Mouse (Mus musculus): ENCODE results near the gene Ift22. TPM values are rescaled to one million over a fixed set of nuclear protein-coding genes. Genes with fewer than 3 reads are reported as not detected.

Gene Ift22
- total and polyA plus RNA-seq, 3 experiments: 7.2 to 10.9 (median 8.7) TPM

GRCm38 (mm10) chr5:136955622-136956021 lies 47.7 kb downstream of the Ift22 start:
- WGBS: 83% methylated on average over 4 of the region's 4 CpGs
- Histone ChIP-seq H3K36me3 (ENCODE audit: control insufficient read depth, insufficient read depth, low read length) (no peaks in the 10 kb centered on the region), H3K27ac (no peak overlapping the region)

DNA sequence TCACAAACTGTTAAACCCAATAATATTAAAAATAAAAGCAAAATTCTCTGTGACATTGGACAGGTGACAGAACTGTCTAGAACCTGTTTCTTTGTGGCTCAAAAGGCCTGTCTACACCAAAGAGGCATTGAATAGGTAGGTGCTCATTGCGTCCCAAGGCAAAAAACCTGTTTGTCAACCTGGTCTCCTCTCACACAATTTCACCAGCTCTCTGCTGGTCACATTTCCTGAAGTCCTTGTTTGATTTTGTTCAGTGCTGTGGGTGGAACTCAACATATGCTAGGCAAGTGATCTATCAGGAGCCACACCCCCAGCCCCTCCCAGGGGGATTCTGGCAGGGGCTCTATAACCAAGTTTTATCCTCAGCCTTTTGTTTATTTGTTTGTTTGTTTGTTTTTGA lies 49.3 kb downstream of the Ift22 start:
- TF ChIP-seq POLR2A (IDR thresholded peaks at IDR 0.05; ENCODE audit: insufficient read depth, low read depth, low read length) (no peak), CTCF (IDR thresholded peaks at IDR 0.05) (no peak), EP300 (IDR thresholded peaks at IDR 0.05; ENCODE audit: insufficient read depth, low read depth, low read length) (no peak)
- 100% methylated on average over 1 of the region's 1 CpGs for WGBS
- H3K4me3 ChIP-seq: no peak overlapping the region
- H3K36me3 ChIP-seq (ENCODE audit: control insufficient read depth, insufficient read depth, low read length): no peaks in the 10 kb centered on the region
- no peak overlapping the region for H3K9ac ChIP-seq (ENCODE audit: low read depth, low read length)
- intact Hi-C loops (cut with DNase I): no loop called here
- H3K27ac ChIP-seq: no peak overlapping the region
- DNase-seq: no peak
- no peaks in the 10 kb centered on the region for H3K27me3 ChIP-seq (ENCODE audit: control insufficient read depth, insufficient read depth, low read length)
- H3K79me2 ChIP-seq (replicated peaks; ENCODE audit: control insufficient read depth, insufficient read depth, low read length): no peaks in the 10 kb centered on the region; the same call in 1 of the 2 replicates
- H3K4me1 ChIP-seq (ENCODE audit: control insufficient read depth, insufficient read depth, low read length): peaks cover 7% of the 10 kb centered on the region

More at GRCm38 (mm10) chr5:136955622-136956021, 47.7 kb downstream of the Ift22 start:
- H3K9ac ChIP-seq (ENCODE audit: low read depth, low read length): no peak overlapping the region
- H3K27me3 ChIP-seq (ENCODE audit: control insufficient read depth, insufficient read depth, low read length): no peaks in the 10 kb centered on the region
- H3K4me1 ChIP-seq (ENCODE audit: control insufficient read depth, insufficient read depth, low read length): peaks cover 4% of the 10 kb centered on the region
- no peak for DNase-seq
- TF ChIP-seq CTCF (IDR thresholded peaks at IDR 0.05): no peak
- TF ChIP-seq EP300 (IDR thresholded peaks at IDR 0.05; ENCODE audit: insufficient read depth, low read depth, low read length): no peak
- no peak for TF ChIP-seq POLR2A (IDR thresholded peaks at IDR 0.05; ENCODE audit: insufficient read depth, low read depth, low read length)
- no peaks in the 10 kb centered on the region; the same call in 1 of the 2 replicates for H3K79me2 ChIP-seq (replicated peaks; ENCODE audit: control insufficient read depth, insufficient read depth, low read length)
- intact Hi-C loops (cut with DNase I): no loop called here
- no peak overlapping the region for H3K4me3 ChIP-seq

DNA sequence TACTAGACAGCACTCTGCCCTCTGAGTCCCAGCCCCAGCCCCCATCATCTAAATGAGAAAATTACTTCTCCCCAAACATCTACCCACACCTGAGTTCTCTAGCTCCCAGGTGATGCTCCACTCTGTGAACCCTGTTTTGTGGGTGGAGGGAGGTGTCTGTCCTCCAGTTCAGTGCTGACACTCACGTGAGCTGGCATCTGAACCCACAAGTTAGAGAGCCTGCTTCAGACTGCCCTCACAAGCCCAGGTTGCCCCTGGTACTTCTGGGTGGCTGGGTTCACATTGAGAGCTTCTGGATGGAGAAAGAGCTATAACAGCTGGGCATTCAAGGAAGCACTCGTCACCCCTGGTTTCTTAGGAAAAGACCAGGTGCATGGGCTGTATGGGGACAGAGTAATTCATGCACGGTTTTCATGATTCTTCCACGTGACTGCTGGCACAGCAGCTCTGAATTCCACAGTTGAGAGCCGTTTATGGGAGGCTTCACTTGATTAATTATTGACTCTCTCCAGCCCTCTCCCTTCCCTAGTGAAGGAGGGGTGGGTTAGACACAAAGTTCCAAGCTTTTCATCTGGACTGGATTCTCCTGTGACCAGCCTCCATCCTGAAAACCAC lies 51.1 kb downstream of the Ift22 start:
- TF ChIP-seq POLR2A (IDR thresholded peaks at IDR 0.05; ENCODE audit: insufficient read depth, low read depth, low read length) (no peak), CTCF (IDR thresholded peaks at IDR 0.05) (no peak), EP300 (IDR thresholded peaks at IDR 0.05; ENCODE audit: insufficient read depth, low read depth, low read length) (no peak)
- Histone ChIP-seq H3K27me3 (ENCODE audit: control insufficient read depth, insufficient read depth, low read length) (no peaks in the 10 kb centered on the region), H3K4me1 (ENCODE audit: control insufficient read depth, insufficient read depth, low read length) (peaks cover 7% of the 10 kb centered on the region), H3K36me3 (ENCODE audit: control insufficient read depth, insufficient read depth, low read length) (no peaks in the 10 kb centered on the region), H3K4me3 (no peak overlapping the region), H3K9ac (ENCODE audit: low read depth, low read length) (no peak overlapping the region), H3K27ac (no peak overlapping the region), H3K79me2 (replicated peaks; ENCODE audit: control insufficient read depth, insufficient read depth, low read length) (no peaks in the 10 kb centered on the region; the same call in 1 of the 2 replicates)
- no peak for DNase-seq
- 72% methylated on average over 5 of the region's 5 CpGs for WGBS
- intact Hi-C loops (cut with DNase I): no loop called here

DNA sequence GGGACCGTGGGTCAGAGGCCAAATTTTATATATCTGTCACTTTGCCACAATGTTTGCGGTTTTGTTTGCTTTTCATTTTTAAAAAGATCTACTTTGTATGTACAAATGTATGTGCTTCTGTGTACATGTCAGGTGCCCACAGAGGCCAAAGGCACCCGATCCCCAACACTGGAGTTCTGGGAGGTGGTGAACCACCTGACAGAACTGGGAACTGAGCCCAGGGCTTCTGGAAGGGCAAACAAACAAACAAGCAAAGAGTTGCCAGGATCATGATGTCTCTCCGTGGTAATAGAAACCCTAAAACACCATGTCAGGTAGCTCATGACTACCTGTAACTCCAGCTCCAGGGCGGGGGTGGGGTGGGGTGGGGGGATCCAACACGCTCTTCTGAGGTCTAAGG lies 52.1 kb downstream of the Ift22 start:
- no peaks in the 10 kb centered on the region for H3K27me3 ChIP-seq (ENCODE audit: control insufficient read depth, insufficient read depth, low read length)
- no peak overlapping the region for H3K27ac ChIP-seq
- WGBS: 83% methylated on average over 6 of the region's 6 CpGs
- no peaks in the 10 kb centered on the region for H3K36me3 ChIP-seq (ENCODE audit: control insufficient read depth, insufficient read depth, low read length)
- intact Hi-C loops (cut with DNase I): loop anchor here (10.0 kb wide), 1 partner anchor 385 kb away; no protein-coding TSS in a partner anchor
- DNase-seq: no peak
- no peak for TF ChIP-seq CTCF (IDR thresholded peaks at IDR 0.05)
- no peak for TF ChIP-seq POLR2A (IDR thresholded peaks at IDR 0.05; ENCODE audit: insufficient read depth, low read depth, low read length)
- no peak for TF ChIP-seq EP300 (IDR thresholded peaks at IDR 0.05; ENCODE audit: insufficient read depth, low read depth, low read length)
- no peaks in the 10 kb centered on the region; the same call in 1 of the 2 replicates for H3K79me2 ChIP-seq (replicated peaks; ENCODE audit: control insufficient read depth, insufficient read depth, low read length)
- H3K4me3 ChIP-seq: no peak overlapping the region
- H3K4me1 ChIP-seq (ENCODE audit: control insufficient read depth, insufficient read depth, low read length): peaks cover 4% of the 10 kb centered on the region
- no peak overlapping the region for H3K9ac ChIP-seq (ENCODE audit: low read depth, low read length)

GRCm38 (mm10) chr5:136961334-136961982 lies 53.5 kb downstream of the Ift22 start:
- H3K27me3 ChIP-seq (ENCODE audit: control insufficient read depth, insufficient read depth, low read length): no peaks in the 10 kb centered on the region
- peak overlapping the region; percentile 84 for H3K9ac ChIP-seq (ENCODE audit: low read depth, low read length)
- peaks cover 9% of the 10 kb centered on the region for H3K4me1 ChIP-seq (ENCODE audit: control insufficient read depth, insufficient read depth, low read length)
- peak overlapping the region; percentile 97 for H3K27ac ChIP-seq
- WGBS: 29% methylated on average over 5 of the region's 5 CpGs
- intact Hi-C loops (cut with DNase I): loop anchor here (10.0 kb wide), 1 partner anchor 383 kb away; no protein-coding TSS in a partner anchor
- TF ChIP-seq POLR2A (IDR thresholded peaks at IDR 0.05; ENCODE audit: insufficient read depth, low read depth, low read length) (no peak), CTCF (IDR thresholded peaks at IDR 0.05) (no peak), EP300 (IDR thresholded peaks at IDR 0.05; ENCODE audit: insufficient read depth, low read depth, low read length) (no peak)
- DNase-seq: peak in 1 of 2 experiments; percentile 35
- no peaks in the 10 kb centered on the region; the same call in 1 of the 2 replicates for H3K79me2 ChIP-seq (replicated peaks; ENCODE audit: control insufficient read depth, insufficient read depth, low read length)
- H3K4me3 ChIP-seq: peak overlapping the region; percentile 98
- no peaks in the 10 kb centered on the region for H3K36me3 ChIP-seq (ENCODE audit: control insufficient read depth, insufficient read depth, low read length)

Measured in heart, adult 2 months (tissue).